In genomic region chr8:70608749-70609367, GRCm38 (mm10) we compare ENCODE assay signal across 7 mouse cellular contexts. TPM values are rescaled to one million over a fixed set of nuclear protein-coding genes. Genes with fewer than 3 reads are reported as not detected.
DNase-seq lines count a peak whose midpoint lies in the region; ATAC-seq lines count a peak whose summit lies in the region.

Gene Ssbp4 (minus strand): TSS chr8:70608872.

- no peaks in the 10 kb centered on the region for H3K36me3 ChIP-seq in neural tube, embryonic 11.5 days (ENCODE audit: control insufficient read depth, insufficient read depth, low read length)
- H3K36me3 ChIP-seq in embryonic facial prominence, embryonic 10.5 days (replicated peaks), result peaks cover 16% of the 10 kb centered on the region
- H3K36me3 ChIP-seq in heart, embryonic 12.5 days, result no peaks in the 10 kb centered on the region

- peak within 1 kb of the TSS; percentile 76 for H3K9ac ChIP-seq in neural tube, embryonic 11.5 days (ENCODE audit: low read length)
- peak within 1 kb of the TSS; percentile 97 for H3K9ac ChIP-seq in heart, embryonic 12.5 days

- intact Hi-C loops in left cerebral cortex, postnatal 10 days (cut with DNase I), result no loop called here

- H3K9me3 ChIP-seq in neural tube, embryonic 11.5 days (ENCODE audit: control insufficient read depth, low read length), result no peaks in the 10 kb centered on the region
- H3K9me3 ChIP-seq in embryonic facial prominence, embryonic 10.5 days, result no peaks in the 10 kb centered on the region
- H3K9me3 ChIP-seq in heart, embryonic 12.5 days (replicated peaks), result no peaks in the 10 kb centered on the region

- H3K27me3 ChIP-seq in neural tube, embryonic 11.5 days (ENCODE audit: control insufficient read depth, insufficient read depth, low read length), result no peaks in the 10 kb centered on the region
- H3K27me3 ChIP-seq in embryonic facial prominence, embryonic 10.5 days (replicated peaks; ENCODE audit: low read depth, poor library complexity, severe bottlenecking), result no peaks in the 10 kb centered on the region
- H3K27me3 ChIP-seq in heart, embryonic 12.5 days (replicated peaks), result no peaks in the 10 kb centered on the region

- peaks cover 33% of the 10 kb centered on the region for H3K4me1 ChIP-seq in neural tube, embryonic 11.5 days (ENCODE audit: control insufficient read depth, insufficient read depth, low read length)
- peaks cover 78% of the 10 kb centered on the region for H3K4me1 ChIP-seq in embryonic facial prominence, embryonic 10.5 days
- peaks cover 56% of the 10 kb centered on the region for H3K4me1 ChIP-seq in heart, embryonic 12.5 days (replicated peaks)

- ATAC-seq in neural tube, embryonic 11.5 days (ENCODE audit: insufficient read depth, low FRiP score, low TSS enrichment), result 0 out of 2 replicates have a peak, but pooled peaks have one; percentile 2
- 0 out of 2 replicates have a peak, but pooled peaks have one; percentile 1 for ATAC-seq in heart, embryonic 12.5 days (ENCODE audit: insufficient number of reproducible peaks, low FRiP score)
- ATAC-seq in monocyte, adult 5-6 weeks (replicated peaks; ENCODE audit: insufficient number of reproducible peaks, low FRiP score, low TSS enrichment, poor library complexity, severe bottlenecking), result no peak

- peak within 1 kb of the TSS; percentile 75 for H3K4me3 ChIP-seq in neural tube, embryonic 11.5 days (ENCODE audit: low read depth, low read length)
- peak within 1 kb of the TSS; percentile 89 for H3K4me3 ChIP-seq in embryonic facial prominence, embryonic 10.5 days
- peak within 1 kb of the TSS; percentile 93 for H3K4me3 ChIP-seq in heart, embryonic 12.5 days

- H3K27ac ChIP-seq in neural tube, embryonic 11.5 days (ENCODE audit: low read depth, low read length), result peak within 1 kb of the TSS; percentile 96
- H3K27ac ChIP-seq in embryonic facial prominence, embryonic 10.5 days (replicated peaks), result peak within 1 kb of the TSS; percentile 97
- H3K27ac ChIP-seq in heart, embryonic 12.5 days (ENCODE audit: poor library complexity, severe bottlenecking), result peak within 1 kb of the TSS; percentile 98

- WGBS in neural tube, embryonic 11.5 days, result 7% methylated on average over 26 of the region's 26 CpGs
- WGBS in embryonic facial prominence, embryonic 10.5 days, result 5% methylated on average over 26 of the region's 26 CpGs
- 5% methylated on average over 26 of the region's 26 CpGs for WGBS in heart, embryonic 12.5 days

- peak within 1 kb of the TSS; percentile 95 for H3K4me2 ChIP-seq in neural tube, embryonic 11.5 days (ENCODE audit: low read depth)
- H3K4me2 ChIP-seq in heart, embryonic 12.5 days, result peak within 1 kb of the TSS; percentile 99

- no peak for DNase-seq in neural tube, embryonic 11.5 days (ENCODE audit: low spot score)
- no peak for DNase-seq in neural tube, embryonic 10.5 days (ENCODE audit: extremely low spot score, low spot score)
- DNase-seq in embryonic facial prominence, embryonic 10.5 days (ENCODE audit: low spot score), result no peak
- no peak for DNase-seq in left cerebral cortex, postnatal 10 days (ENCODE audit: extremely low spot score in 1 of 2, low spot score in 2 of 2)
- DNase-seq in embryo, embryonic 11 days, result no peak

RNA-seq across cellular contexts. Expression of gene Ssbp4, which starts in this region (rescaled TPM):
- 125 and 137 TPM in 2 replicates for polyA plus RNA-seq in neural tube, embryonic 11.5 days (2014; fragmentation: Nextera tagmentation; extraction: Ambion mirVana)
- polyA plus RNA-seq in embryonic facial prominence, embryonic 10.5 days (2016; fragmentation: Nextera tagmentation; extraction: Ambion mirVana), result 105 and 109 TPM in 2 replicates
- polyA plus RNA-seq in heart, embryonic 12.5 days (2016; fragmentation: Nextera tagmentation; extraction: Ambion mirVana), result 76.0 and 78.6 TPM in 2 replicates
- 100 to 1,000 TPM; 236 to 250 TPM for total RNA-seq in left cerebral cortex, postnatal 10 days (2021)
- 83.1 to 151 TPM (median 94.1 TPM) in 3 replicates for total RNA-seq in monocyte, adult 5-6 weeks (2017)
